Mouse (Mus musculus) urinary bladder, postnatal 4 days (tissue): ENCODE results near the gene Fjx1.

ENCODE experiments used
- DNase-seq, 2 experiments: peaks; one replicate each; pipeline ENCODE4 v3.0.0; 2021 to 2022; ENCODE audit warnings: low spot score in 2 of 2

Gene Fjx1

DNA sequence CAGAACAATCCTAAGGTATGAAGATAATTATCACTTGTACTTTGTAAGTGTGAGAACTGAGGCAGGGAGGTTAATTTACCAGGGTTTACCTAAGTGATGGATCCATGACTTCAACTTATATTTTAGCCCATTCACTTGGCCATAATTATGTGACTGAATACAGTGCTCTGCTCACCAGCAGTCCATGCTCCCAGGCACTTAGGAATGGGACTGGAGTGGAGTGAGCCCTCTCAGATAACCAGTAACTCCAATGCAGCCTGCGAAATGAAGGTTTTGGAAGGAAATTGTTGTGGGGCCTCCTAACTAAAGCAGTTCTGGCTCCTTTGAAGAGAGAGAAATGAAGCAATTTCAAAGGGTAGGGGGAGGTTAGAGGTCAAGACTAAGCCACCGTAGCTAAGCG, 25.9 kb downstream of the Fjx1 start:
- DNase-seq: no peak

DNA sequence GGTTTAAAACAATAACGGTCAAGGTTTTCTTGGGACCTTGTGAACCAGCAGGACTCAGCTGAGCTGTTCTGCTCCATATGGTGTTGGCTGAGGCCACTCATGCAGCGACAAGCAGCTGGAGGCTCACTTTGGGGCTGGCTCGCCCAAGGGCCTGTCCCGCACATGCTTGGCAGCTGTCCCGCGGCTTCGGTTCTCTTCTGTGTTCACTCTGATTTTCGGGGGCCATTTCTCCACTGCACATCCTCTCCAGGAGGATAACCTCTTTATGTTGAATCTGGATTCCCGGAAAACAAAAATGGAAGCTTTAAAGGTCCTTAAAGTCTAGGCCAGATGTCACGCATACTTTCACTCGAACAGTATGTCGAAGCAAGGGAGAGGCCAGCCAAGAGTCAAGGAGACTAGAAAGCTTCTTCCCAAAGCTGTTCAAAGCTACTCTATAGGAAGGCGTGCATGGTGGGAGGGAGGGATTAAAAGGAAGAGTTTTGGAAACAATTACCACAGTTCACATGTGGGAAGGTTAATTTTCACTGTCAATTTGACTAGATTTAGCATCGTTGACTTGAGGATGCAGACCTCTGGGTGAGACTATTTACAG, 36.1 kb downstream of the Fjx1 start:
- peak in 1 of 2 experiments; percentile 18 for DNase-seq

DNA sequence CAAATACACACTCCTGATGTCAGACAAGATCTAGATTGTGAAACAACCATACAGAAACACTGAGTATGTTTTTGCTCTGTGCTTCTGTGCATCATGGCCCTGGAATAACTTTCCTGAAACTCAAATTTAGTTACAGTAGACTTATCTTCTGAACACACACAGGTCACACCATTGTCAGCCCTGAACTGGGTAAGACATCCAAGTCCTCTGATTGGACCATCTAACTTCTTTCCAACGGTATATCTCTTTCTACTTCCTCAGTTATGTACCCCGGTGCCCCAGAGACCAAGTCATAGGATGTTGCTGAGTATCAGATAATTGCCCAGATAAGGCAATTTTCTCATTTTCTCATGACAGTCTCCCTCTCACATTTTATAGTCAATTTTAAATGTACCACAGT, 39.6 kb downstream of the Fjx1 start:
- DNase-seq: no peak

DNA sequence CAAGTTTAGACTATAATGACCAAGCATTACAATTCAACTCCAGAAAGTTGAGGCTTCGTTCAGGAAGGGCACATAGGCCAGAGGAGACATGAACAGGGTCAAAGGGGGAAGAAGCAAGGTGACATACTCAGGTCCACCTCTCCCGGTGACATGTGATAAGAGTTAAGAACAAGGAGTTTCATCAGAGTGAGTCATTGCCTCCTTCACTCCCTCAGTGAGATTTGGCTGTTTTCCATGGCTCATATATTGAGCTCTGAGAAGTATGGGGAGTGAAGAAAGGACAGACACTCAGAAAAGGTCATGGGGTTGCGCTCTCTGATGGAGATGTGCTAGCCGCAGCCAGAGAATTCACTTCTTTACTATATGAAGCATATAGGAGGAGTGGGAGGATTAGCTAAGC, 41.7 kb downstream of the Fjx1 start:
- DNase-seq: no peak

DNA sequence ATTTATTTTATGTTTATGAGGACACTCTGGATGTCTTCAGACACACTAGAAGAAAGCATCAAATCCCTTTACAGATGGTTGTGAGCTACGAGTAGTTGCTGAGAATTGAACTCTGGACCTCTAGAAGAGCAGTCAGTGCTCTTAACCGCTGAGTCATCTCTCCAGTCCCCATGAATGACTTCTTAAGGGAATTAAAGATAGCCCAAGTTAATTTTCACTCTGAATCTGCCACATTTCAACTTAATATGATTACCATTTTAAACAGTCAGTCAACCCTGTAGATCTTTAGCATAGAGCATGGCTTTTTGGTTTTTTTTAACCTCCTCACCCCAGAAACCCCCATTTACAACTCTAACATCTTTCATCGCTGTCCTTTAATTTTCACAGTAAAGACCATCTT, 42.6 kb downstream of the Fjx1 start:
- DNase-seq: no peak

DNA sequence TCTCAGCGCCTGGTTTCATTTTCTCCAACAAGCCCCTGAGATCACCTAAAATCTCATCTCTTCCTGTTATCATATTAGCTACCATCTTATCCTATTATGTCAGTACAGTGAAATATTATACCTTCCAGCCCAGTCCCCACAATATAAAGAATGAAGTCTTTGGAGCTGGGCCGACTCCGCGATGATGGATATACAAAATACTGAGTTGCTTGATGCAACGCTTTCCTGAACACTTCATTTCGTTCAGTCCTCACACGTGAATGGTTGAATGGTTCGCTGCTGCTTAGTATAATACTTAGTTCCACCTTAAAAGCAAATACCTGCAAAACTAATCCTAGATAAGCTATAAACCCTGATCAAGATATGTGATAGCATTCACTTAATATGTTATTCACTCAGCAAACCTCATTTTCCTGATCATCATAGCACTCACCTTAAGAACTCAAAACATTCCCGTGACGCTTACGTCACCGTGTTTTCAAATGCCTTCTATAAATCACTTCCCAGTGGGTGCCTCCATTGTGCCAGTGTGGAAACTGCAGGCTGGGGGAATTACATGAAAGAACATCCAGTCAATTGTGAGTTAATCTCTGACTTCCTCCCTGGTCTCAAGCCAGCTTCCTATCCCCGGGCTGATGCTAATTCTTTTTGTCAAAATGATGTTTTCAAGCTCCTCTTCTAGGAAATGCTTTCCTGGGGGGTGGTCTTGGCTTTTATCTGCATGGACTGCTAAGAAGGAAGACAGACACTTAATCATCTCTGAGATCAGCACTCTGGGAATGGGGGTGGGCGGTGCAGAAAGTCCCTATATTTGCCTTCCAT, 44.7 kb downstream of the Fjx1 start, which contains the start of gene Trim44:
Gene Trim44 (minus strand): TSS at position 466 of the 822 bp plus-strand sequence.
- no peak for DNase-seq

DNA sequence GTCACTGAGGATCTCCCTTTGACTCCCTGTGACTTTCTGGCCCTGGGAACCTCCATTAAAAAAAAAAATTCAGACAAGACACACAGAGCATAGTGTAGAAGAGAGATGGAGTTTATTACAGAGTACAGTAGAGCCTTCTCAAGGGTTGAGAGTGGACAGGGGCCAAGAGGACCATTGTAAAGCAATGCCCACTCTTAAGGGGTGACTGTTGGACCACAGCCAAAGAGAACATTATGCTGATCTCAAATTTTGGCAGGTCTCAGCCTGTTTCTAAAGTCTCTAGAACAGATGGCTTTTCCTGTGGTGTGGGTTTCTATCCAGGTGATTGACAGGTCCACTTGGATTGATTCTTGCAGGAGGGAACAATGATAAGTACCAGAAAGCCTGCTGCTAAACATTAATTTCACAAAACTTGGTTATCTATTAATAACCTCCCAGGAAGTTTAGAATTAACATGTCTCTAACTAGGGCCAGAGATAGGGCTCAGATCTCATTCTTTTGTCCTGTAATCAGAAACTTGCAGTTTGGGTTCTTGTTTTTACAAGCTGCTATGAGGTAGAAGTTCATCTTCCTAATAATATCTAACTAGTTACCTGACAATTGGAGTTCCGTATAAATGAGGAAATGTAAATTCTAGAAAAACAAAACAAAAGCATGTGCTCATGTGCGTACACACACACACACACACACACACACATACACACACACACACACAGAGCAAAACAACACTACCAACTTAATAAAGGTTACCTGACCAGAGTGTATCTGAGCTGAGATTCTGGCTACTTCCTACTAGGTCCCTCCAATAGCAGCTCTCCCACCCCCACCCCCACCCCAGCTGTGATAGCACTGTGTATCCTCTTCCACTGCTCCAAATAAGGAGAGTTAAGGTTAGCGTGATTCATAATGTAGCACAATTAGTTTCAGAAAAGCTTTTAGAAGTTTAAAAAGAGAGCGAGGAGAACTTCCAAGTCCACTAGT, 45.7 kb downstream of the Fjx1 start:
- no peak for DNase-seq

DNA sequence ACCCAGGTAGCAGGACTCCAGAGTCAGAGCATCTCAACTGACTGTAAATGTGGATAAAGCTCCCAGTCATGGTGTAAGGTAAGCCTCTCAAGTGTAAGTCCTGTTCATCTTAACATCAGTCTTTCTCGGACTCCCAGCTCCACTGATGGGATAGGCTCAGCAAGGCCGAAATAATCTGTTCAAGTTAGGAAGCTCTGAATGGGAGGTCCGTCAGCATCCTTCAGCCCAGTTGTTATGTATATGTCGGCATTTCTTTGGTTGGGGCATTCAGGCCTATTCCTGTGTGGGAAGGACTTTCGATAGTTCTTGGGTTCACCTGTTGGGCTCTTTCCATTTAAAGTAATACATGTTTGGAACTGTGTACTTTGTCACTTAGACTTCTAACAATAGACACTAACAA, 48.3 kb downstream of the Fjx1 start:
- no peak for DNase-seq

DNA sequence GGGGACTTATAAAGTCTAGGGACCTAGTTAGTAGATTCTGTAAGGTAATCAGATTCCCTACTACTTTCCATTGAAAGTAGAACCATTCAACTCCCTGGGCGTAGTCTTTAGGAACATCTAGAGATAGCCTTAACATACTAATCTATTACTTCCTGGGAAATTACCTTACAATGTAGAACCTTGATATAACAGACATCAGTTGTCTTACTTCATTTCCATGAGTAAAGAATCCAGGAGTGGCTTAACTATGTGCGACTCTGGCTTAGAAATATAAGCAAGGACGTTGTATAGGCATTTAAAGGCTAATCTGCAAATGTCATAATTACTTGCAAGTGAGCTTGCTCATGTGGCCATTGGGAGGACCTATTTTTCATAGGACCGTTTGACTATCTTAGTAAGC, 49.0 kb downstream of the Fjx1 start:
- no peak for DNase-seq

DNA sequence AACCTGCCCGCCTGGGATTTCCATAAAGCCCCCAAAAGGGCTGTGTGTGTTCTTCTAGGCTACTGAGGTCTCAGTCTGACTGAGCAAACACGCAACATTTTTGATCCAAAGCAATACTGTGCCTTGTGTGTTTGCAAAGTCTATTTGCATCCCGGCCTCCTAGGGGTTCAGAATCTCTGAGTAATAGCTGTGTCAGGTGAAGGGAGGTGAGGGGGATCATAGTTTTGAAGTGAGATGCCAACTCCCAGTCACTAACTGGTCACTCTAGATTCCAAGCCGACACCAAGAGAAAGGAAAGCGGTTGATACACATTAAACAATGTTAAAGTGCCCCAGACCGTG, 51.0 kb downstream of the Fjx1 start:
- no peak for DNase-seq

DNA sequence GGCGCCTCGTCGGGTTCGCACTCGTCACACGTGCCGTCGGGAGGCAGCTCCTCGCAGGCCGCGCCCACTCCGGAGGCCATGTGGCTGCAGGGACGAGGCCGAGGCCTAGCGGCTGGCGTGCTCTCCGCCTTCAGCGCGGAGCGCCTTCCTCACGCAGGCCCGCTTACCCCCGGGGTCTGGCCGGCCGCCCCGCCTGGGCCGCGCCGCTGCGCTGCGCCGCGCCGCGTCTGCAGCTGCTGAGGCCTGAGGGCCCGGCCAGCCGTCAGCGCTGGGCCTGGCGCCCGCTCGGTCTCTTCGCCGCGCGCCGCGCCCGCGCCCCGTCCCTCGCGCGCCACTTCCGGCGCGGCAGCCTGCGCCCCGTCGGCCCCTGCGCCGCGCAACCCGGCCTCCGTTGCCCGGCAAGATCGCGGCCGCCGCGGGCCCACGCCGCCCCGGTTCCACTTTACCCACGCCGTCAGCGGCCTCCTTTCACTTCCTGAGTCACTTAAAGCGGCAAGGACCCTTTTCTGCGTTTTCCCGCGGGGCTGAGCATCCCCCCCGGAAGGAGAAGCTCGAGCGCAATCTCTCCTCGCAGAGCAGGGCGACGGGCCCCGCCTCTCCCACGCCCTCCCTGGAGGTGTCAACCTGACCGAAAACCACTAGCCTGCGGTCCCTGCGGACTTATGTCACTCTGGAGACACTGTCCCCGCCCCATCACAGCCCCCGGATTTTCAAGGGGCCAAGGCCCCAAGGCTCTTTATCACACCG, 51.5 kb downstream of the Fjx1 start:
- peak; percentile 77 to 84 for DNase-seq

DNA sequence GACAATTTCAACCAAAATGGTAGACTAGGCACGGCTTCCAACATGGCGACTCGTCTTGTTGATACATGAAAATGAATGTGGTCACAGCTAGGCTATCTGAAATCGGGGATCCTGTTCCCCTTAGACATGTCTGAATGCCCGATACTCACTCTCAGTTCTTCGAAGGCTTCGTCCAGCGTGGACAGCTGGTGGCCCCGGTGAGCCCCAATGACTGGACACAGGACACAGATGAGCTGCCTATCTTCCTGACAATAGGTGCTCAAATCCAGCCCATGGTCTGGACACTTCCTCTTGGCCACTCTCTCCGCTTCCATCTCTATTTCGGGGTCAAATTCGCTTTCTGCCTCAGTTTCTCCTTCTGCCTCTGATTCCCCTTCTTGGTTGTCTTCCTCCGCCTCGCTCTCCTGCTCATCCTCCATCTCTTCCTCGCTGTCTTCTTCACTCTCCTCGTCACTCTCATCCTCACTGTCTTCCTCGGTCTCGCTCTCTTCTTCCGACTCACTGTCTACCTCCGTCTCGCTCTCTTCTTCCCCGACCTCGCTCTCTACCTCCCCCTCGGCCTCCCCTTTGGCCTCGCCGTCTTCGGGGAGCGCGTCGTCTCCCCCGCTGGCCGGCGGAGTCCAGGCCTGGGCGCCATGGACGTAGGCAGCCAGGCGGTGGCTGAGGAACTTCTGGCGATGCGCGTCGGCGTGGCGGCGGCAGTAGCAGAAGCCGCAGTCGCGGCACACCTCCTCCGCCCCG, 52.3 kb downstream of the Fjx1 start:
- no peak for DNase-seq
